Mouse (Mus musculus) T-helper 2 cell (primary cell): Measurements from ENCODE around the gene Tbxa2r.

ENCODE experiments used
- in situ Hi-C: fragments of 300-600 bp; cut with MboI, MseI; formaldehyde crosslinking; loops from one replicate; pipeline ENCODE4 v1.15.1; 2025; ENCODE audit warnings: high pct_unique_total_duplicates

Tbxa2r gene

DNA sequence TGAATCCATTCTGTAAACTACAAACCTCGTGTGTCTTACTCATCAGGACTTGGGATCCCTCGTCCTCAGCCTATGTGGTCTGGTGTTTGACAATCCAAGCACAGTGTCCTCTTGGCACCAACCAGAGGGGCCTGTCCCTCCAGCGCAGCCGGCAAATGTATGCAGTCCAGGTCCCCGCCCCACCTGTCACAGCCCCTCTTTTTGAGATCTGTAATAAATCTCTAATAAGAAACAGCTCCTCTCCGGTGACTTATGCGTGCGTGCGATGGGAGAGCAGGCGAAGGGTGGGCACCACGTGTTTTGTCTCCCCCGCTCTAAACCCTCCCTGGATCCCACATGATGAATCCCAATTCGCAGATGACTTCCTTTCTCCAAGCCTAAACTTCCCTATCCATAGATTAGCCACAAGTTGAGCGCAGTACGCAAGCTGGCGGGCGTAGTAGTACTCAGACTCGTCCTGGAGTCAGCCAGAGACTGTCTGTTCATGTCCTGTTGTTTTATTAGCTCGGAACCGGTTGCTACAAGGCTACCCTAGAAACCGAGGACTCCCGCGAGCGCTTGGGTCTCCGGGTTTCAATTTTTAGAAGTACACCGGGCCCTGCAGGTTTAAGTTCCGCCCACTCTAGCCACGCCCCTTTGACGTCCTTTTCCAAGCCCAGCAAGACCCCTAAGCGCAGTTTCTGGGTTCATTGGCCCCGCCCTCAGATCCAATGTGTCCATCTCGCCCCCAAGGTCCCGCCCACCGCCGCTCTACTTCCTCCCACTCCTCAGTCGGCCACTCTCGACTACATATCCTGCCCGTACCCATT lies 8.6 kb upstream of the Tbxa2r start:
- in situ Hi-C loops, result loop anchor here (5.0 kb wide), 1 partner anchor 33 kb away; no protein-coding TSS in a partner anchor

DNA sequence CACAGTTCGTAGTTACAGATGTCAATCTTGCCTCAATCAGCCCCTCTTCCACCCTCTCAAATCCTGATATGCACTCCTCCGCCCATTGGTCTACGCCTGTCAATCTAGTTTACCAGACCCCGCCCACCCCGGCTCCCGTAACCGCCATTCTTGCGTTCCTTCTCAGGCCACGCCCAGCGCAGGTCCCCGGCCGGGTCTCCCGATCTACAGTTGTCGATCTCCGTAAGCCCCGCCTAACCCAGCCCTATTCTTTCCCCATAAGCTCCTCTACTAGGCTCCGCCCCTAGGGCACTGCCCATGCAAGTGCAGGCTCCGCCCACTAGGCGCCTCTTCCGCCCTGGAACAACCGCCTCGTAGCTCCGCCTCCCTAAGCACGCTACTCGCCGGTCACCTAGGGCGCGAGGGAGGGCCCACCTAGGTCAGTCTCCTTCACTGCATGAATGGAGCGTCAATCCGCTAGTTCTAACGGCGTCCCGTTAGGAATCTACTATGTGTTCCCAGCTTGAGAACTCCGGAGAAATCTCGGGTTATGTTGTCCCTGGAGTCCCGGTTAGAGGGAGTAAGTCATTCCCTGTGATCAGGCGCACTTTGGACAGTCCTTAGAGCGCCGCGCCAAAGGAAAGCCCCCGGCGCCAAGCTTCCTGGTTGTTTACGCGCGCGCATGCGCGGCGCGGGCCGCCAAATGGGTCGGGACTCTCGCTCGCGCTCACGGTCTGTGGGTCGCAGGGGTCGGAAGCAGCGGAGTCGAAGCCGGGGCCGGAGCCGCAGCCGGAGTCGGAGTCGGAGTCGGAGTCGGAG lies 7.8 kb upstream of the Tbxa2r start, which contains the start of gene Cactin:
Gene Cactin, plus strand, starts transcription at position 554 of the 798 bp plus-strand sequence.
- in situ Hi-C loops, result loop anchor here (5.0 kb wide), 1 partner anchor 33 kb away; no protein-coding TSS in a partner anchor

DNA sequence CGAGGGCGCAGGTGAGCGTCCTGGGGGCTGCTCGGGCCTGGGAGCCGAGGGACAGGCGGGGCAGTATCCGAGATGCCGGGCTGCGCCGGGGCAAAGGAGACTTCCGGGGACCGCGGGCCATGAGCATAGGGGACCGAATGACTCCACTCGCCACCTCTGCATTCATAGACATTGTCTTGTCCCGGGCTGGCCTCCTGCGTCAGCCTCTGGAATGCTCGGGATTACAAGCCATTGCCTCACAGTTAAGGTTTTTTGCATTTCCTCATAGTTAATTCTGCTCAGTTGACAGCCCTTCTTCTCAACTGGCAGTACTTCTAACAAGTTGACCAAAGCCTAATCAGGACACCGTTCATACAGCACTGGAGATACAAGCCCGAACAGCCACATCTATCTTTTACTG lies 7.1 kb upstream of the Tbxa2r start:
- in situ Hi-C loops, result loop anchor here (5.0 kb wide), 1 partner anchor 34 kb away; no protein-coding TSS in a partner anchor

DNA sequence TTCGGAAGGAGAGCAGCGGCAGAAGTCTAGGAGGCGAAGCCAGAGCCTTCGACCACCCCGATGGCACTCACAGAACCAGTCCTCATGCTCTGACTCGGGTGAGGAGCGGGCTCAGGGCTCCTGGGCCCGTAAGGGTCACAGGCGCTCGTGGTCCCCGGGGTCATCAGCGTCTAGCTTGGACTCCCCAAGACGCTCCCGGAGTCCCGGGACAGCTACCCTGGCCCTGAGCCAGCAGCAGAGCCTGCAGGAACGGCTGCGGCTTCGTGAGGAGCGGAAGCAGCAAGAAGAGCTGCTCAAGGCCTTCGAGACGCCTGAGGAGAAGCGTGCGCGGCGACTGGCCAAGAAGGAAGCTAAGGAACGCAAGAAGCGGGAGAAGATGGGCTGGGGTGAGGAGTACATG lies 6.1 kb upstream of the Tbxa2r start:
- in situ Hi-C loops, result loop anchor here (5.0 kb wide), 1 partner anchor 35 kb away; no protein-coding TSS in a partner anchor

DNA sequence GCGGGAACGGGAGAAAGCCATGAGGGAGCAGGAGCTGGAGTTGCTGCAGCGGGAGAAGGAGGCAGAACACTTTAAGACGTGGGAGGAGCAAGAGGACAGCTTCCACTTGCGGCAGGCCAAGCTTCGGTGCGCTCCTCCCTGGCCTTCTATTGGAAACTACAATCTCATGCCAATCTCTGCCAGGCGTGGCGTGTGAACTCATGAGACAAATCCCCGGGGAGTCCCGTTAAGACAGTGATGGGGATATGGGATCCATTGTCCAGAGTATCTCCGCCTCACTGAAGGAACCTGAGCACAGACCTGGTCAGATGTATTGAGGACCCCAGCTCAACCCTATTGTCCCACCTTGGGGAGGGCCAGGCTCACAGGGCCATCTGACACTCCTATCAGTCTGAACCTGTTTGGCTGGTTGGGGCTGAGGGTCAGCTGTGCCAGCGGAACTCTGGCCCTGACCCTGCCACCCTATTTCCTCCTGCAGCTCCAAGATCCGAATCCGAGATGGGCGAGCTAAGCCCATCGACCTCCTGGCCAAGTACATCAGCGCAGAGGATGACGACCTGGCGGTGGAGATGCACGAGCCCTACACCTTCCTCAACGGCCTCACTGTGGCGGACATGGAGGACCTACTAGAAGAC lies 5.3 kb upstream of the Tbxa2r start:
- in situ Hi-C loops, result loop anchor here (5.0 kb wide), 1 partner anchor 36 kb away; no protein-coding TSS in a partner anchor

DNA sequence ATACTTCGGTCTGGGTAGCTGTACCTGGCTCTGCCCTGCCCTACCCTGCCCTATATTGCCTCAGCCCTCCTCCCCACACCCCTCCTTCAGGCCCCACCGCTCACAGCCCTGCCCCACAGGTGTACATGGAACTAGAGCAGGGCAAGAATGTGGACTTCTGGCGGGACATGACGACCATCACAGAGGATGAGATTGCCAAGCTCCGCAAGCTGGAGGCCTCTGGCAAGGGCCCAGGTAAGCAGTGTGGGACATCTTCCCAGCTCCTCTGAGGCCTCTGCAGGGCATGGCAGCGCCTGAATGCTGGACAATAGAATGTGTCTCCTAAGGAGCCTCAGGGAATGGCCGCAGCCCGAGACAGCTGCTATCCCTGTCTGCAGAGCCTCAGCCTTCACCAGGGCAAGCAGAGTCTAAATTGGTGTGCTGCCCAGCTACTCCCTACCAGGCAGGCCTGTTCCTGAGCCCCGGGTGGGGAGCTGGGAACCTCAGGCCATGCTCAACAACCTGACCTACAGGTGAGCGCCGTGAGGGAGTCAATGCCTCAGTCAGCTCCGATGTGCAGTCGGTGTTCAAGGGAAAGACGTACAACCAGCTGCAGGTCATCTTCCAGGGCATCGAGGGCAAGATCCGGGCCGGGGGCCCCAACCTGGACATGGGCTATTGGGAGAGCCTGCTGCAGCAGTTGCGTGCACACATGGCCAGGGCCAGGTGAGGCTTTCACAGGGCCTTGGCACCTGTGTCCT lies 4.6 kb upstream of the Tbxa2r start:
- in situ Hi-C loops, result loop anchor here (5.0 kb wide), 1 partner anchor 37 kb away; no protein-coding TSS in a partner anchor

DNA sequence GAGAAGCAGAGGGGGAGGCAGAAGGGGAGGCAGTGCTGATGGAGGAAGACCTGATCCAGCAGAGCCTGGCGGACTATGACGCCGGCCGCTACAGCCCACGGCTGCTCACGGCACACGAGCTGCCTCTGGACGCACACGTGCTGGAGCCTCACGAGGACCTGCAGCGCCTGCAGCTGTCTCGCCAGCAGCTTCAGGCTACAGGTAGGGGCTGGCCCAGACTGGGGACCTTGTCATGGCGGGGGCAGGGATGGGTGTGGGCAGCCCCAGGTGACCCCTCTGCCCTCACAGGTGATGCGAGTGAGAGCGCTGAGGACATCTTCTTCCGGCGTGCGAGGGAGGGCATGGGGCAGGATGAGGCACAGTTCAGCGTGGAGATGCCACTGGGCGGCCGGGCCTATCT lies 3.4 kb upstream of the Tbxa2r start:
- in situ Hi-C loops, result no loop called here

DNA sequence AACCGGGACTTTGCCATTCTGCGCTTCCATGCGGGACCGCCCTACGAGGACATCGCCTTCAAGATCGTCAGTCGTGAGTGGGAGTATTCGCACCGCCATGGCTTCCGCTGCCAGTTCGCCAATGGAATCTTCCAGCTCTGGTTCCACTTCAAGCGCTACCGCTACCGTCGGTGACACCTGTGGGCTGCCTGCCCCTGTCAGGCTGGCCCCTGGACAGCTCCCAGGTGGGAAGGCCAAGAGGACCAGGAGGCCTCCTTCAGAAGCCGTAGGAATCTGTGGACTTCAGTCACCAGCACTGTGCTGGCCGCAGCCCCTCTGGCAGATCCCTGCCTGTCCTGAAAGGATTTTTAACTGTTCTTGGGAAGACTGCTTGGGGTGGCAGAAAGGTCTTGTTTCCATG lies 2.8 kb upstream of the Tbxa2r start:
- in situ Hi-C loops, result no loop called here

DNA sequence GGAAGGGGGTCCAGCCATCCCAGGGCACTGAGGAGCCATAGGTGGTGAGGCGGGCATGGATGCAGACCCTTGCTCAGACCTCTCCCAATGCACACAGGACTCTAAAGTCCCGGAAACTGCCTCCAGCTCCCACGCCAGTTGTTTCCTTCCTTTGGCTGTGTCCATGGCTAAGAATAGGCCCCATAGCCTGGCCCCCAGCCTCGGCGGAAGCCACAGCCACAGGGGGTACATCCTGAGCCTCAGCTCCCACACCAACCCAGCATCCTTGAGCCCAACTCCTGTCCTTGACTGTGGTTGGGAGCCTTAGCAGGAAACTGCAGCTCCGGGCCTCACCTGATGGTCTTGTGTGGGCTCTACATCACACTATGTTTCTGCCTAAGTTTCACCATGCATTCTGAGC lies 1.7 kb upstream of the Tbxa2r start:
- in situ Hi-C loops, result no loop called here

DNA sequence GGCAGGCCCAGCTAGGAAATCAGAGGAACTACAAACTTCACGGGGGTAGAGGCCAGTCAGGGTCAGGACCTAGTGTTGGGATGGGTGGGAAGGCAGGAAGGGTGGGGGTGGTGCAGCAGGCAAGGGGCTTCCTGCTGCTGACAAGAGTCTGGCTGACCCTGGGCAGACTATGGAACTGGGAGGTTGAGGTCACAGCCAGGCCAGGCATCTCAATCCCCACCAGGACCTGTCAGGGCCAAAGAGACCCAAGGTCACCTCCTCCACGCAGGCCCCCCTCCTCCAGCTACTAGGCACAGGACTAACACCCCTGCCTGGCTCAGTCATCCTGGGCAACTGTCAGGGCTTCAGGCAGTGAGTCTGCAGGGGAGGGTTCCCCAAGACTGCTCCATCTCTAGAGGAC lies 572 bp upstream of the Tbxa2r start:
- in situ Hi-C loops, result no loop called here

DNA sequence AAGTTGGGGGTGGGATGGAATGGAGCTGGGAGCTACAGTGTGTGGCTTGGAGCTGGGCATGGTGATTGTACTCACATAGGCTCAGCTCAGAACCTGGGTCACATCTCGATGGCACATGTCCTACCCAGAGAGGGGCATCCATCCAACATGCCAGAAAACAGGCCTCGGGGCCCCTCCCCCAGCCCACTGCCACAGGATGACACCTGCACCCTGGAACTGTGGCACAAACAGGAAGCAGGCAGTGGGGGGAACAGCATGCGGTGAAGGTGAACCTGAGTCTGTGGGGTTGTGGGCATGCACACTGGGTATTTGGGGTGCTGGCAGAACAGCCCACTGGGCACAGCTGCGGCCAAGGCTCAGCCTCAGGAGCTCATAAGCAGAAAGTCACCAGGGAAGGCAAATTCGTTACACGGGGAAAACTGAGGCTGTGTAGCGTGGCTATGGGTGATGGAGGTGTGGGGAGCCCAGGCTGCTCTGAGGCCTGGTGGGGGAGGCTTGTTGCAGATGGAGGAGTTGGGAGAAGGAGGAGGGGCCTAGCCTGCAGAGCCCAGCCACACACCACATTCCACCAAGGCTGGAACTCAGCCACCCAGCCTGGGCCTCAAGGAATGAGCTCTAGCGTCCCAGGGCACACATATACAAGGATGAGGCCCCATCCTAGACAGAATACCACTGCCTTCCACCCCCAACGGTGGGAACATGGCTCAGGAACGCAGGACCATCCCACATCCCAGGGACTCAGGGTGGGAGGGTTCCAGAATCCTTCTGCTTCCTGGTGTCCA lies 854 bp downstream of the Tbxa2r start:
- in situ Hi-C loops, result no loop called here

DNA sequence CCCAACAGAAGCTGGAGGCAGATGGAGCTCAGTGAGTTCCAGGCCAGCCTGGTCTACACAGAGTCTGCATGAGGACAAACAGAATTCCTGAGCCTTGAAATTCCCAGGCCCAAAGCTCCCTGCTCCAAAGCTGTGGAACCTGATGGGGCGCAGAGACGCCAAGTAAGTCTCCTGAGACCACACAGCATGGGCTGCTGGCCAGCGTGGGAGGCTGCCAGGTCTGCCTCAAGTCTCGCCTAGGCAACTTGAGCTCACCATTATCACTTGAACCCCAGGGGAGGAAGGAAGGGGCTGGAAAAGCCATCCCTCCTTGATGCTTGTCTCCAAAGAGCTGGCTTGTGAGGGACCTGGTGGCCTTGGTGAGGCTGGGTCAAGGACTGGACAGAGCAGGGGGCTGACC lies 1.5 kb downstream of the Tbxa2r start:
- in situ Hi-C loops, result no loop called here

DNA sequence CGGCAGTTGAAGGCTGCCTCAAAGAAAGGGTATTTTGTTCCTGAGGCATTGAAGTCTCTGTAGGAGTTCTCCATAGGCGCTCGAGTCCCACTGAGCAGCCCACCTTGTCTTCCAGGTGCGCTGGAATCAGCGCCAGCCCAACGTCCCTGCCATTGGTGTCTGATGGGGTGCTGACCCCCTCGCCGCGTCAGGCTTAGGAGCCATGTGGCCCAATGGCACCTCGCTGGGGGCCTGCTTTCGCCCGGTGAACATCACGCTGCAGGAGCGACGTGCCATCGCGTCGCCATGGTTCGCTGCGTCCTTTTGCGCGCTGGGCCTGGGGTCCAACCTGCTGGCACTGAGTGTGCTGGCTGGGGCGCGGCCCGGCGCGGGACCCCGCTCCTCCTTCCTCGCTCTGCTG lies 3.7 kb downstream of the Tbxa2r start:
- in situ Hi-C loops, result no loop called here

DNA sequence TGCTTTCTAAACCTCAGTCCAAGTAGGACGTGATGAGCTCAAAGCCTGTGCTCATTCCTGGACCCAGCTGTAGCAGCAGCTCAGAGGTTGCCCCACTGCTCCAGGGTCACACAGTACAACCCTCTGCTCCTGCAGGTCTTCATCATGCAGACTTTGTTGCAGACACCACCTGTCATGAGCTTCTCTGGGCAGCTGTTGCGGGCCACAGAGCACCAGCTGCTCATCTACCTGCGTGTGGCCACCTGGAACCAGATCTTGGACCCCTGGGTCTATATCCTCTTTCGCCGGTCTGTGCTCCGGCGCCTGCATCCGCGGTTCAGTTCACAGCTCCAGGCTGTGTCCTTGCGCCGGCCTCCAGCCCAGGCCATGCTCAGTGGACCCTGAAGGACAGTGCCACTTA lies 5.8 kb downstream of the Tbxa2r start:
- in situ Hi-C loops, result no loop called here

DNA sequence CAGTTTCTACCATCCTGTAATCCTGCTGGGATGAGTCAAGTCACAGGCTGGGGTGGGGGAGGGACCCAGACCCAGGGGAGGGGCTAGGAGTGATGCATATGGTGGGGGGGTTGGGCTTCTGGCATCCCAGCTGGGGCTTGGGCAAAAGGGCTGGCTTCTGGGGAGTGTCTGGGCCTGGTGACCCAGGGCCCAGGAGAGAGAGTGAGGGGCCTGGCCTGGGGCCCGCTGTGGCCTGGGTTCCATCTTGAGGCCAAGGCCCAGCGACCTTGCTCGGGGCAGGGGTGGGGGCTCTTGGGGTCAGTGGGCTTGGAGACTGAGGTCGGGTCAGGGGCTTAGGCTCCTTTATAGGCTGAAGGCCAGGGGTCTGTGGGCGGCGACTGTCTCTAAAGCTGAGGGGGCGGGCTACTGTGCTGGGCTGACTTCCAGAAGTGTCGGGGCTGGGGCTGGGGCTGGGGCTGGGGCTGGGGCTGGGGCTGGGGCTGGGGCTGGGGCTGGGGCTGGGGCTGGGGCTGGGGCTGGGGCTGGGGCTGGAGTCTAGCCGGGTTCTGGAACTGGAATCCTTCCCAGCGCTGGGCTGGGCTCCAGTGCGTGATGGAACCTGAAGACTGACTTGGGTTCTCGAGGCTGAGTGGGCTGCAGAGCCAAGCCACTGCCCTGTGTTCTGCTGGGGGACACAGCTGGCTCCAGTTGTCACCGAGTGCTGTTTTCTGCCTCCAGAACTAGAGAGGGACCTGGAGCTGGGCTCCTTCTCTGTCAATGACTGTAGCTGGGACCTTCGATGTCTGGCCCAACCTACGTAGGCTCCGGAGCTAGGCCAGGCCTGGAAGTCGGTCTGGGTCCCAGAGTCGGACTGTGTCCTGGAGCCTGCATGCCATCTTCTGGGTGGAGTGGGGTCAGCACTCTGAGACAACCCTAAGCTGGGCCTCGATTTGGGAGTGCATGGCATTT lies 7.1 kb downstream of the Tbxa2r start:
- in situ Hi-C loops, result no loop called here

DNA sequence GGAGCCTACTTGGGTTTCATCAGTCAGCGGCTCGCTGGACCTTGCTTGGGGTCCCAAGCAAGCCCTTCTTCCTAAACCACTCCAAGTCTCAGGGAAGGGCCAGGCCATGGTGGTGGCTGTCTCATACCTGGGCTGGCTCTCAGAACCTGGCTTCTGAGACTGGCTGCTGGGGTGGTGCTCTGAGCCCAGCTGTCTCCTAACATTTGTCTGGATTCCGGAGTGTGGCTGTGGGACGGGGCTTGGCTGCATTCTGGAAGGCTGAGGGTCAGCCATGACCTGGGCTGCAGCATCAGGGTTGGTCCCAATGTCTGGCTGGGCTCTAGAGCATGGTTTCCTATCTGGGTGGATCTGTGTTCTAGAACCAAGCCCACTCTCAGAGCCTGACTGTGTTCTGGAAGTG lies 8.0 kb downstream of the Tbxa2r start:
- in situ Hi-C loops, result no loop called here

DNA sequence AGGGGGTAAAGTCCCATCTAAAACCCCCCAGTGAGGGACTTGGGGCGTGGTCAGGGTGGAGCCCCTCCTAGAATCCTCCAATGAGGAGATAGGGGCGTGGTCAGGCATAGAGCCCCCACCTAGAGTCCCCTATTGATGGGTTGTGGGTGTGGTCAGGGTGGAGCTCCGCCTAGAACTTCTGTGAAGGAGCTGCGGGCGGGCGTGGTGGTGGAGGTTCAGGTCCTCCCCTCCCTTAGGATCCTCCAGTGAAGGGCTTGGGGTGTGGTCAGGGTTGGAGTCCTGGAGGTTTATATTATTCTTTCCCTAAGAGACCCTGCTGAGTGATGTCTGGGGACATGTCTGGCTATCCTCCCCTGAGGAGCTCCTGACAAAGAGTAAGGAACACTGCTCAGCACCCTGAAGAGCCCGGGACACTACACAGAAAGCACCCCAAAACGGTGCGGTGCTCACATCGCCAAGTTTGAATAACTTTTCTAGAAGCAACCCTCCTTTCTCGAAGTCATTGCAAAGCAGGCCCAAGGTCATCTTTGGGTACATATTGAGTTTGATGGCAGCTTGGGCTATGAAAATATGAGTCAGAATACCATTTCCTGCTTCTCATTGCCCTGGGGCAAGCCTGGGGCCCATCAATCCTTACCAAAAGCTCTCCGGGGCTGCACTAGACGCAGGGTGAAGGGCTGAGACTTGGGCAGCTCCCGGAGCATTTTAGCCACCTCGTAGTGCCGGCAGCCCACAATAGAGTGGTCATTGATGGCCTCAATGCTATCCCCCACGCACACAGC lies 12.2 kb downstream of the Tbxa2r start:
- in situ Hi-C loops, result loop anchor here (10.0 kb wide), 1 partner anchor 286 kb away; no protein-coding TSS in a partner anchor

DNA sequence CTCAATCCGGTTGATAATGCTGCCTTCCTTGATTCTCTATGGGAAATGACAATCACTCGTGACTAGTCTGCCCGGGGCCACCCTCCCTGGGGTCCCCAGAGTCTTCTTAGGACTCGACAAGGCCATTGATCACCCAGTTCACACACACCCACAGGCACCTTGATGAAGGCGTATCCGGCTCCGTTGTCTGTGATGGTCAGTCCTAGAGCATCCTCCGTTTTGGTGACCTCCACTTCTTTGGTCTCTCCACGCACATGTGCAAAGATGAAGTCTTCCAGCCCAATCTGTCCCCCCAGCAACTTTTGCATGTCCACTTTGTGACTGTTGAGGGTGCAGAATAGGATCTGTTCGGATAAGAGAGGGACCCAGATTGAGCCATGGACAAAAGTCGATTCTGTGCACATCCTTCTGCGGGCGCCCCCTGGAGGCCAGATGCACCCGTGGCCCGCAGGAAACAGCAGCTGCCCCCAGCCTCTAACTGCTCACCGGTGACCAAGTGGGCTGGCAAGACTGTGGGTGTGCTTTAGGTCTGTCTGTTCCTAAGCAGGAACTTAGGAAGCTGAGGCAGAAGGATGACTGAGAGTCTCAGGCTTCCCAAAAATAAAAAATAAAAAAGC lies 12.9 kb downstream of the Tbxa2r start:
- in situ Hi-C loops, result loop anchor here (10.0 kb wide), 1 partner anchor 287 kb away; no protein-coding TSS in a partner anchor
